Mouse (Mus musculus): ENCODE measurements around the gene Relt. TPM values are rescaled to one million over a fixed set of nuclear protein-coding genes. Genes with fewer than 3 reads are reported as not detected.

Relt gene
- total RNA-seq (2018; cell fraction: chromatin; rRNA removed): 10 to 100 TPM in 6 of 26 experiments, 1 to 10 TPM in 15, under 1 TPM in 4, not detected in 1; 0.53 to 25.0 (median 3.5) TPM
- 10 to 100 TPM in 3 of 26 experiments, 1 to 10 TPM in 22, under 1 TPM in 1; 0.53 to 13.3 (median 4.2) TPM for total RNA-seq (2018; cell fraction: cytosol; rRNA removed)
- 10 to 100 TPM in 6 of 26 experiments, 1 to 10 TPM in 19, under 1 TPM in 1; 0.96 to 13.9 (median 6.1) TPM for total RNA-seq (2018; cell fraction: nucleus; rRNA removed)
- polyA plus RNA-seq (2018): 2.4 to 9.2 TPM (median 3.7 TPM) in 3 replicates

DNA sequence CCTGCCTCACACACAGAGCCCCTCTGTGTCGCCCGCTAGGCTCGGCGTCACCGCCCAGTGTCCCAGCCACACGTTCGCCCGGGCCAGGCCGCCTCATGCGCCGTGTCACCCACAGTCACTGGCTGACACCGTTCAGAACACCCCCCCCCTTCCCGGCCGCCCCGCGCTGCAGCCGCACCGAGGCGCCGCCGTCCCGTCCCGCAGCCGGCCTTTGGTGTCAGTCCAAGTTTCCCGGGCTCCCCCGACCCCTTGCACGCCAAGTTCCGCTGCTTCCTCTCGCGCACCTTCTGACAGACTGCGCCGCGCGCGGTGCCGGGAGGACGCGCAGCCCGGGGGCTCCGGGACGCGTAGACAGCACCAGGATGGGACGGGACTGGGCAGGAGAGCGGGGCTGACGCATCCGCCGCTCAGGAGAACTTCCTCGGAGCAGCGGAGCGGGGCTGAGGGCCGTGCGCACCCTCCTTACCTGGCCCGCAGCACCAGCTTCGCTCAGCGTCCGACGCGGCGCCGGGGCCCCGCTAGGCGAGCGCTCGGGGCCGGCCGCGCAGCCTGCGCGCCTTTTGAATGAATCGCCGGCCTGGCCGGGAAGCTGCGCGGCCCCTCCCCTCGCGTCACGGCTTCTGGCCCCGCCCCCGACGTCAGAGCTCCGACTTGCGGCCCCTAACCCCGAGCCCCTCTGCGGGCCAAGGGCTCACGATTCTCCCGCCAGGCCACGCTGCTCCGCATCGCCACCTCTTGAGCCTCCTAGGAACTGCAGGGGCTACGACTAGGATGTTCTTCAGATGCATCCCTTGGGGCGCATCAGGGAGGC, at the start of gene Relt:
Gene Relt, minus strand, starts transcription at position 619 of the 811 bp plus-strand sequence.
- no peak within 1 kb of the TSS for H3K27ac ChIP-seq
- WGBS (ENCODE audit: missing documents): under 1% methylated on average over 71 of the region's 91 CpGs
- H3K4me3 ChIP-seq (ENCODE audit: inconsistent target): peak within 1 kb of the TSS; percentile 31
- peaks cover 25% of the 10 kb centered on the region; the same call in 1 of the 2 replicates for H3K79me2 ChIP-seq (ENCODE audit: inconsistent target)
- H3K36me3 ChIP-seq (ENCODE audit: inconsistent target): no peaks in the 10 kb centered on the region

DNA sequence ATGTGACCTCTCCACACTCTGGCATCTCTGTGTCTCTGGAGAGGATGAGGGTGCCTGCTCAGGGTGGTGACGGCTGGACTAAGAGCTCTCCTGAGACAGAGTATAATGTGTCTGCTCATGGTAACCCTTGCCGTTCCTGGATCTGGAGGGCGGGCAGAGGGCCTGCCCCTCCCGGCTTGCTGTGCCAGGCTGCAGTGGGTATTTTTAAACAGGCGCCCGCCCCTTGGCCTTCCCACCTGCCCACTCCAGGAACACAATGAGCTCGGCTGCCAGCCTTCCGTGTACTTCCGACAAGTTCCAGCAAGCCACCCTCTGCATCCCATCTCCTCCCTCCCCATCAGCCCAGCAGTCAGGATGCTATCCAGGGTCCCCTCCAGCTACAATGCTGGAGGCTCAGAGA, 48.5 kb upstream of the Relt start:
- H3K79me2 ChIP-seq (ENCODE audit: inconsistent target): no peaks in the 10 kb centered on the region
- H3K36me3 ChIP-seq (ENCODE audit: inconsistent target): no peaks in the 10 kb centered on the region
- H3K27ac ChIP-seq: no peak overlapping the region
- no peak overlapping the region for H3K4me3 ChIP-seq (ENCODE audit: inconsistent target)
- 99% methylated on average over 9 of the region's 9 CpGs for WGBS (ENCODE audit: missing documents)

DNA sequence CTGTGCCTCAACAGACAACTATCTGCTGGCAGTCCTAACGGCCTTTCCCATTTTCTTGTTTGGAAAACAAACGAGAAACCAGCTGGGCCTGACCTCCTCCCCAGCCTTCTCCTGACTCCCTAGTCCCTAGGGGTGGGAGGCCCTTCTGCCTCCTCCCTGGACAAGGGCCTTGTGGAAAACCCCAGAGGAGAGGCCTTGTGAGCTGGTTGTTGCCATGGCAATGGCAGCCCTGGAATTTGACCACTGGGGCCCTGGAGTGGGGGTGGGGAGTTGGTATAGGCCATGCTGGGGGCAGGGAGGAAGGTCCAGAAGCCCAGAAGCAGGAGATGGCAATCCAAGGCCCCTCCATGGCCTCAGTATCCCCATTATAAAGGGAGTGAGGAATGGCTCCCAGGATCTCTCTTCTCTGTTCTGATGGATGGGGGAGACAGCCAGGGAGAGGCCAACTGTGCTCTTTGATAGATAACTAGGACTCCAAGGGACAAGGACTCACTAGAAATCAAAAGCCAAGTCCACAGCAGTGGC, 48.1 kb upstream of the Relt start:
- Histone ChIP-seq H3K36me3 (ENCODE audit: inconsistent target) (no peaks in the 10 kb centered on the region), H3K79me2 (ENCODE audit: inconsistent target) (no peaks in the 10 kb centered on the region), H3K4me3 (ENCODE audit: inconsistent target) (no peak overlapping the region), H3K27ac (no peak overlapping the region)
- 96% methylated on average over 2 of the region's 2 CpGs for WGBS (ENCODE audit: missing documents)

DNA sequence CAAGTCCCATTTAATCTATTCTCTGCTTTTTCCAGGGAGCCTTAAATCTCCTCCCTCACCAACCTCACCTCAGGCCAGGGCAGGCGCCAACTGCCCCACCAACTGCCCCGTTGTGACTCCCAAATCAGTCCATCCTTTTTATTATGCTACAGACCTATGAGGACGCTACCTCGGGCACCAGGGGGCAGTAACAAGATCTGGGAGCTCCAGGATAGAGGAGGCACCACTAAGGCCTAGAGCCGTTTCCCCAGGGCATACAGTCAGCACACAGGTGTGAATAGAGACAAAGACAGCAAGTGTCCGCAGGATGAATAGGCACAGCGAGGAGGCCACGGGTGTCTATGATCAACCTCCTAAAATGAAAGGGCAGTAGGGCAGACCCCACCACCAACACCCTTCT, 45.3 kb upstream of the Relt start:
- Histone ChIP-seq H3K36me3 (ENCODE audit: inconsistent target) (no peaks in the 10 kb centered on the region), H3K79me2 (ENCODE audit: inconsistent target) (no peaks in the 10 kb centered on the region), H3K27ac (no peak overlapping the region), H3K4me3 (ENCODE audit: inconsistent target) (no peak overlapping the region)
- 72% methylated on average over 8 of the region's 8 CpGs for WGBS (ENCODE audit: missing documents)

DNA sequence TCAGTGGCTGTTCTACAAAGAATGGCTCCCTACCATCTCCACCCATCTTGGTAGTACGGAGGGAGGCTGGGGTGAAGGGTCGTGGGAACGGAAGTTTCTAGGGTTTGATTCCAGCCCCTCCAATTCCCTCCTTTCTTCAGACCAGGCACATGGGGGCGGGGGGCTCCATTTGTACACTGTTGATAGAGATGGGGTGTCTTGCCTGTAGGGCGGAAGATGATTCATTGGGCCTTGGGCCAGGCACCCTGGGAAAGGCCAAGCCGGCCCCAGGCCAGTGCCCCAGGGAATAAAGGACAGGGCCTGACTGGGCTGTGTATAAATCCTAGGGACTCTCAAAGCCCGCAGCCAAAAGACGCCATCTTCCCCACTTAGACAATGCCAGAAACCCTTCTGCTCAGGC, 44.8 kb upstream of the Relt start:
- Histone ChIP-seq H3K79me2 (ENCODE audit: inconsistent target) (no peaks in the 10 kb centered on the region), H3K27ac (no peak overlapping the region), H3K4me3 (ENCODE audit: inconsistent target) (no peak overlapping the region), H3K36me3 (ENCODE audit: inconsistent target) (no peaks in the 10 kb centered on the region)
- 96% methylated on average over 7 of the region's 8 CpGs for WGBS (ENCODE audit: missing documents)

DNA sequence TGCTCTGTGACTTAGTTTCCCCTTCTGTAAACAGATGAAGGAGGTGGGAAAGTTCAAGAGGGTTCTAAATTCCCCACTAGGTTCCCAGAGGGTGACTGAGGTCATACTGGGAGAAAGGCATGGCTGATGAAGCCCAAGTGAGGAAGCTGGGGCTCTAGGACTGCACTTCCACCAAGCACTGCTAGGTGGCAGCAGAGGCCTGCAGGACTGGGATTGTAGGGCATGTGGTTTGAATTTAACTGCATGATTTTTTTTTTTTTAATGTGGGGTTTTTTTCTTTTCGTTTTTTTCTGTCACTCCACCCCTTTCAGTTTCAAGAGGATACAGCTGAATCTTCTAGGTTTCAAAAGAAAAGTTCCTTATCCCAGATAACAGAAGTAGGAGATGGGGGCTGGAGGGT, 44.0 kb upstream of the Relt start:
- Histone ChIP-seq H3K36me3 (ENCODE audit: inconsistent target) (no peaks in the 10 kb centered on the region), H3K79me2 (ENCODE audit: inconsistent target) (no peaks in the 10 kb centered on the region), H3K27ac (no peak overlapping the region), H3K4me3 (ENCODE audit: inconsistent target) (no peak overlapping the region)
- WGBS (ENCODE audit: missing documents): 7% methylated on average over 1 of the region's 1 CpGs

DNA sequence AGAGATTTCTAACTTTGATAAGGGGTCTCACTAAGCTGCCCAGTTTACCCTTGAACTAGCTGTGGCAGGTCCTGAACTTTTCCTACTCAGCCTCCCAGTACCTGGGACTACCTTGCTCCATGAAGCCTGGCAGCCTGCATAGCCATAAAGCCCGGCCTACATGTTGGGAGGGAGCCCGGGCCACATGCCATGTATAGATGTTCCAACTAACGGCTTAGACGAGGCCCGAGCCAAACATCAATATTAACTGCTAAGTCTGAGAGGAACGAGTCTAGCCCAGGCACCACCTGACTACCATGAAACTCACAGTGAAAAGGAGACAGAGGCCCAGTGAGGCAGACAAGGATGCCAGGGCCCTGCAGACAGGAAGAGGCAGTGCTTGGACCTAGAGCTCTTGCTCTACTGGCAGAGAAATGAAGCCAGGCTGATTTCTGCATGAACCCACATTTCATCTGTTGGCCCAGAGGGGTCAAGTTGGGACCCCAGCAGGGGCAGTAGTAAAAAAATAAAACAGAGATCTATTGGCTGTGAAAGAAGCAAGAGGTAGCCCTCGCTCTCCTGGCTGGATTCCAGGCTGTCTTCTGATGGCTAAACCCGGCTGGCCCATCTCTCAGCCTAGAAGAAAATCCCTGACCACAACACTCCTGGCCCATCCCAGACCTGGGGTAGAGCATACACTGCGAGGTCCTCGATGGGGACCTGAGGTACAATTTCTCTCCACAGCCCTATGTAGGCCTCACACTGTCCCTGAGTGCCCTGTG, 43.0 kb upstream of the Relt start:
- Histone ChIP-seq H3K79me2 (ENCODE audit: inconsistent target) (no peaks in the 10 kb centered on the region), H3K36me3 (ENCODE audit: inconsistent target) (no peaks in the 10 kb centered on the region)
- 96% methylated on average over 7 of the region's 10 CpGs for WGBS (ENCODE audit: missing documents)

DNA sequence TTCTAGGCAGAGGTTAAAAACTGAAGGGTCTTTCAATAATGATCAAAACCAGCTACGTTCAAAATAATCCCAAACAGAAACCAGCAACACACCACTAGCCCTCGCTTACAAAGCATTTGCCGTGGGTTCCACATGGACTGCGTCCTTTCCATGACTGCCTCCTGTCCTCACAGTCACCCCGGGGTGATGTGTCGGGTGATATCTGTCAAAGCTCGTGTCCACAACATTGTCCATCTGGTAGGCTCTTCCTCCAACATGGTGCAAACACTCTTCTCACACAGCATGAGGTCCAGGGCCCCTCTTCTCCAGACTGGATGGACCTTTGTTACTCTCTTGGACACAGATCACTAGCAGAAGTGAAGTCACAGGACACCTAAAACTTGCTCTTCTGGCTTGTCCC, 41.8 kb upstream of the Relt start:
- H3K36me3 ChIP-seq (ENCODE audit: inconsistent target): no peaks in the 10 kb centered on the region
- no peak overlapping the region for H3K4me3 ChIP-seq (ENCODE audit: inconsistent target)
- no peak overlapping the region for H3K27ac ChIP-seq
- H3K79me2 ChIP-seq (ENCODE audit: inconsistent target): no peaks in the 10 kb centered on the region
- 95% methylated on average over 7 of the region's 7 CpGs for WGBS (ENCODE audit: missing documents)

More for the DNA sequence above, 43.0 kb upstream of the Relt start:
- Histone ChIP-seq H3K27ac (no peak overlapping the region), H3K4me3 (ENCODE audit: inconsistent target) (no peak overlapping the region)

DNA sequence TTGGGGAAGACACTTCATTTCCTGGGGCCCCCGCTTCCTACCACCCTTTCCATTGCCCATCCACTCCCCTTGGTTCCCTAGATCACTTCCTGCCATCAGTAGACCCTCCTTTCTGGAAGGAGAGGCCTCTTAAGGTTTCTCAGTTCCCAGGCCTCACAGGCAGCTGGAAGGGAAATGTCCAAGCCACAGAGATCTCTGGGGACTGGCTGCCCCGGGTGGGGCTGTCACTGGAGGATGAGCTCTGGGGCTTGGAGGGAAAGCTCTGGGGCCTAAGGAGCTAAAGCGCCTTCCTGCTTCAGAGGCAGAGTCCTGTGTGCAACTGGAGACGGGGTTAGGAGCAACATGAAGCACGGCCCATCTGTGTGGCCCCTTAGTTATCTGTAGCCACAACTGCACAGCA, 41.4 kb upstream of the Relt start:
- WGBS (ENCODE audit: missing documents): 85% methylated on average over 5 of the region's 5 CpGs
- Histone ChIP-seq H3K4me3 (ENCODE audit: inconsistent target) (no peak overlapping the region), H3K79me2 (ENCODE audit: inconsistent target) (no peaks in the 10 kb centered on the region), H3K36me3 (ENCODE audit: inconsistent target) (no peaks in the 10 kb centered on the region), H3K27ac (no peak overlapping the region)

DNA sequence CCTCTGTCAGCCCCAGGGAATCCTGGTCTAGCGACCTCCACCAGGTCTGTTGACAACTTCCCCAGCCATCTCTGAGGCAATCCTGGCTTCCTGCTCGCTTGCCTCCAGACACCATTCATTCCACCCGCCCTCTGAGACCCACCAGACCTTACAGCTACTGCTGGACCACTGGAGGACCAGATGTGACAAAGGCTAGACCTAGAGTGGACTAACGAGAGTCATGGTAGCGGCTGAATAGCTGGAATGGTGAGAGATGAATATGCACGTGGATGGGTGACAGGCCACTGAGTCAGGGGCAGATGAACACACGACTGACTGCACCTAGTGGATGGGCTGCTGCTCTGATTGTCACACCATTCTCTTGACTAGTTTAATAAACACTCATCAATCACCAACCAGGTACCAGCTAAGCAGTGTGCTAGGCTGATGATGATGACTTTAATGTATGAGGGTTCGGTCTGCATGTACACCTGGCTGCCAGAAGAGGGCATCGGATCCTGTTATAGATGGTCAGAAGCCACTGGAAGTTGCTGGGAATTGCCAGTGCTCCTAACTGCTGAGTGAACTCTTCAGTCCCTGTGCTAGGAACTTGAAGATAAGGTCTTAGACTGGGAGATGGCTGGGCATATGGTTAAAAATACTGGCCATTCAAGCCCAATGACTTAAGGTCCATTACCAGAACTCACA, 39.3 kb upstream of the Relt start:
- Histone ChIP-seq H3K79me2 (ENCODE audit: inconsistent target) (no peaks in the 10 kb centered on the region), H3K36me3 (ENCODE audit: inconsistent target) (no peaks in the 10 kb centered on the region), H3K4me3 (ENCODE audit: inconsistent target) (no peak overlapping the region), H3K27ac (no peak overlapping the region)
- 75% methylated on average over 9 of the region's 9 CpGs for WGBS (ENCODE audit: missing documents)

DNA sequence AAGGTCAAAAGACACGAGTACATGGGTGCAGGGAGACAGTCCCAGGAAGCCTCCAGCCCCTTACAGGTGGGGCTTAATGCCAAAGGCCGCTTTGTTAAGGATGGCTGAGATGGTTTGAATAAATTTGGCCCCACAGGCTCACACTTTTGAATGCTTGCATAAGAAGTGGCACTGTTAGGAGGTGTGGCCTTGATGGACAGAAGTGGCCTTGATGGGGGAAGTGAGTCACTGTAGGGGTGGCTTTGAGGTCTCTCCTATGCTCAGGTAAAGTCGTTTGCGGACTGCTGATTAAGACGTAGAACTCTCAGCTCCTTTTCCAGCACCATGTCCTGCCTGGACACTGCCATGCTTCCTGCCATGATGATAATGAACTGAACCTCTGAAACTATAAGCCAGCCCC, 34.6 kb upstream of the Relt start:
- no peaks in the 10 kb centered on the region for H3K36me3 ChIP-seq (ENCODE audit: inconsistent target)
- no peak overlapping the region for H3K27ac ChIP-seq
- no peaks in the 10 kb centered on the region for H3K79me2 ChIP-seq (ENCODE audit: inconsistent target)
- WGBS (ENCODE audit: missing documents): 92% methylated on average over 5 of the region's 5 CpGs
- H3K4me3 ChIP-seq (ENCODE audit: inconsistent target): no peak overlapping the region

DNA sequence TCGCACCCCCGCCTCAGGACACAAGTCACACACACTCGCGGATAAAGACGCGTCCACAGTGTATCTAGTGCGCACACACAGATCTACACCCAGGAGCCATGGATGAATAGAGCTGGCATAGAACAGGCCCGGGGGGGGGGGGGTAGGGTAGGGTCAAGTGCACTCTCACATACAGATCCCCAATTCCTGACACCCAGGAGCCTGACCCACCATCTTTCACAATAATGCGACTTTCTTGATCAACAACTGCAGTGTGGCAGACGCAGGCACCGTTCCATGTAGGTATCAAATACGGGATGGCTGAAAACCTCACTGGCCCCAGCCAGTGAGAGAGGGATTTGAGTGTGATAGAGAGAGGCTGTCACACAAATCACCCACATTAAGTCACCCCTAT, 31.6 kb upstream of the Relt start:
- H3K27ac ChIP-seq: no peak overlapping the region
- no peak overlapping the region for H3K4me3 ChIP-seq (ENCODE audit: inconsistent target)
- 16% methylated on average over 5 of the region's 12 CpGs for WGBS (ENCODE audit: missing documents)
- H3K79me2 ChIP-seq (ENCODE audit: inconsistent target): no peaks in the 10 kb centered on the region
- H3K36me3 ChIP-seq (ENCODE audit: inconsistent target): no peaks in the 10 kb centered on the region

DNA sequence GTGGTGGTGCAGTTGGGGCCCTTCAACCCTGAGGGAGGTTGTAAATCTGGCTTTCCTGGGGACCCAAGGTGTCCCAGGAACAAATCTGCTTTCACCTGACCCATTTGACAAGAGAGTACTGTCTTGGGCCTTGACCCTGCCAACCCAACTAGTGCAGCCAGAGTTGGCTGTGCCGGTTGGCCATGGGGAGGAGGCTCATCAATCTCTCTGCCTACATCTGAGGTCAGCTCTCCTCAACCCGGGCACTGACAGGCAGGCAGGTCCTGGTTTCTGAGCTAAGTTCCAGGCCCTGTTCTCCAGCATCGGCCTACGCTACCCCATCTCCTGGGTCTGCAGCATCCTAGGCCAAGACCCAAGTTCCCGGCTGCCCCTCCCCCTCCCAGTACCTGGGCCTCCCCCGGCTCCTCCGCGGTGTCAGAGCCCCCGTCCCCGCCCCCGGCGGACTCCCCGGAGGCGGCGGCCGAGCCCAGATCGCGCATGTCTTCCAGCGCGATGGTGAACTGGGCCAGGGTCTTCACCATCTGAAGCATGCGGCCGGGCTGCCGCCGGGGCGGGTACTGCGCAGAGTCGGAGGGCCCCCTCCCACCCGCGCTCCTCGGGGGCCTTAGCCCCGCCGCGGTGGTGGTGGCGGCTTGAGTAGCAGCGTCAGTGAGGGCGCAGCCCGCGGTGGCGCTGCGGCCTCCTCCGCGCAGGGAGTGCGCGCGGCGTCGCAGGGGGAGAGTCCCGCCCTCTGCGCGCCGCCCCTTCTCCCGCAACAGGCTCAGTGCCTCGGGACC, 31.0 kb upstream of the Relt start:
- WGBS (ENCODE audit: missing documents): 9% methylated on average over 49 of the region's 53 CpGs
- Histone ChIP-seq H3K79me2 (ENCODE audit: inconsistent target) (no peaks in the 10 kb centered on the region), H3K27ac (no peak overlapping the region), H3K4me3 (ENCODE audit: inconsistent target) (no peak overlapping the region), H3K36me3 (ENCODE audit: inconsistent target) (no peaks in the 10 kb centered on the region)

All from macrophage (primary cell).